Mouse (Mus musculus): Measurements from ENCODE around the gene Tctex1d4.

Tctex1d4 gene

DNA sequence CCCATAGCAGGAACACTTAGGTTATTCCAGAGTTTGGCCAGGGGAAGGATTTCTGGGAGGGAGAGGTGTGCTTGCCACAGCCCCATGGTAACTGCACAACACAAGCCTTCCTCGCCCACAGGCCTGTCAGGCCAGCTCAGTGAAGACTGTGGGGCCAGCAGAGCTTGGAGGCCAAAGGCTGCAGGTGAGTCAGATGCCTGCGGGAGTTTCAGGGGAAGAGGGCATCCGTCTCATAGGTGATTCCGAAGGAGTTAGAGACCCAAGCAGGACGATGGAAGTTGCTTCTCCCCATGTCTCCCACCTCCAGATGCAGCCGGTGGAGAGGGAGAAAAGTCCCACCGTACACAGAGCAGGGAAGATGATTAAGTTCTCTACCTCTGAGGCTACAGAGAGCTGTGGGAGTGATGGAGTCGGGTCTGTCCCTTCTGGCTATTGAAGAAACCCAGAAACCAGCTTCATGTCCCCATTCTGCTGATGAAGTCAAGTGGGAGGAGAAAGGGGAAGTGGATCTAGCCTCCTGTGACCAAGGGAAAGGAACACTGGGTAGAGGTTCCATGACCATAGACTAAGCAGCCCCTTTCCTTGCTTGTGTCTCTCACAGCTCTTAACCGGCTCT is at the start of gene Tctex1d4:
Gene Tctex1d4 (plus strand): TSS at position 120 of the 616 bp plus-strand sequence.
- in situ Hi-C loops (cut with MboI, MseI), result no loop called here

DNA sequence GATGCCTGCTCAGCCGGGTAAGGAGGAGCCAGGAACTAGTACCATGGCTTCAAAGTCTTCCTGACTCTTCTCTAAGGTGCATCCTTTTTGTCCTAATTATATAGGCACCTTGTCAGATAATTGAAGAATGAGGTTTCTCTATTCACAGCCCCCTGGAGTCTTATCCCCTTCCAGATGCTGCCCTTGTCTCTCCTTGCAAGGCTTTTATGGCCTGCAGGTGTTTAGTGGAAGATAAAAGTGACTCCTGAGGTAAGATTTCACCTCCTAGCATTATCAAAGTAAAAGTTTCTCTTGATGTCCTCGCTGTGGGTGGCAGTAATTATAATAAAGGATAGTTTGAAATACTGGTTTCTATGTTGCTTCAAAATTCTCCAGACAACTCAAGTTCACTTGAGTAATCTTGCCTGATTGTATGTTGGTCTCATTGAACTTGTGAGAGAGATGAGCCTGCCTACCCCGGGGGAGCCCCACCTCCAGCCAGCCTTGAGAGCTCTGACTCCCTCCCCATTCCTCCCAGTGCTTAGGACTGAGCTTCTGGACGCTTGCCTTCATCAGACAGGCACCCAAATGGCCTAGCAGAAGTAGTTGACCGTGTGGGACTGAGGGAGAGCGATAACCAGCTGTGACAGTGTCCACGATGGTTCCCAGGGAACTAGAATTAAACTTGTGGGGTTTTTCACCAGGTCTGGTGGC is 38.5 kb upstream of the Tctex1d4 start:
- in situ Hi-C loops (cut with MboI, MseI), result no loop called here

DNA sequence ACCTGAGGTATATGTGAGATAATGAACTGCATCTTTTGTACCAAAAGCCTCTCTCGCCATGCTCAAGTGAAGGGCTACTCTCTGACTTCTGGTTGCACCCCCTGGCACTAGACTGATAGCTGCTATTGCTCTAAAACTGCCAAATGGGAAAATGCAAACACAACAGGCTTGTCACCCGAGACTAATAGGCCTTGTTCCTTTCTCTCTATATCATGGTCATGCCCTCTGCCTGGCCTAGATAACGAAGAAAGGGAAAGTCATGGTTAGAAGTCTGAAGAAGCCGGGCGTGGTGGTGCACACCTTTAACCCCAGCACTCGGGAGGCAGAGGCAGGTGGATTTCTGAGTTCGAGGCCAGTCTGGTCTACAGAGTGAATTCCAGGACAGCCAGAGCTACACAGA is 36.0 kb upstream of the Tctex1d4 start:
- in situ Hi-C loops (cut with MboI, MseI), result no loop called here

DNA sequence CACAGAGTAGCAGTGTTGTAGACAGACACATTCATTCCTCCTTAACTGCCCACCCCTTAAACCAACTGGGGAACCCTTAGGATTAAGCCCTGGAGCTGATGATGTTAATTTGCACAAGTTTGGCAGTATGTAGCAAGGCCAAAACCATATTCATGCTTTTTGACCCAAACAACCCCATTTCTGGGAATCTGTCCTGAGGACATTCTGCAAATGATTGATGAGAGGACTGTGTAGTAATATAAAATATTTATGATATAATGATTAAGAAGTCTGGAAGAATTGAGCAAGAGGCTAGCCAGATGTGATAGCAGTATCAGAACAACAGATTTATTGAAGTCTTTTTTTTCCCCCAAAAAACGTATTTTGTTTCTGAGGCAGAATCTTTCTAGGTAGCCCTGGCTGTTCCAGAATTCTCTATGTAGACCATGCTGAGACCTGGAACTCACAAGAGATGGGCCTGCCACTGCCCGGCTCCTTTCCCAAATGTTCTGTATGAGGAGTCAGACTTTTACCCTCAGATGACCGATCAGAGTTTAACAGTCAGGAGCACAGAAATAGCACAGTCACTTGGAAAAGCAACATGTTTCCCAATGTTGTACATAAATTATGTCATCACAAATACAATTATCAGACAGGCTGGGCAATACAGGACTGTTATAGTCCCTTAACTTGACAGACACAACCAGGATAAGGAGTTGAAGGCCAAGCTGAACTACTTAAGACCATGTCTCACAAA is 31.8 kb upstream of the Tctex1d4 start:
- in situ Hi-C loops (cut with MboI, MseI), result loop anchor here in 1 of 2 experiments (5.0 kb wide), 1 partner anchor 77 kb away; the partner anchor contains the start of gene Eif2b3

DNA sequence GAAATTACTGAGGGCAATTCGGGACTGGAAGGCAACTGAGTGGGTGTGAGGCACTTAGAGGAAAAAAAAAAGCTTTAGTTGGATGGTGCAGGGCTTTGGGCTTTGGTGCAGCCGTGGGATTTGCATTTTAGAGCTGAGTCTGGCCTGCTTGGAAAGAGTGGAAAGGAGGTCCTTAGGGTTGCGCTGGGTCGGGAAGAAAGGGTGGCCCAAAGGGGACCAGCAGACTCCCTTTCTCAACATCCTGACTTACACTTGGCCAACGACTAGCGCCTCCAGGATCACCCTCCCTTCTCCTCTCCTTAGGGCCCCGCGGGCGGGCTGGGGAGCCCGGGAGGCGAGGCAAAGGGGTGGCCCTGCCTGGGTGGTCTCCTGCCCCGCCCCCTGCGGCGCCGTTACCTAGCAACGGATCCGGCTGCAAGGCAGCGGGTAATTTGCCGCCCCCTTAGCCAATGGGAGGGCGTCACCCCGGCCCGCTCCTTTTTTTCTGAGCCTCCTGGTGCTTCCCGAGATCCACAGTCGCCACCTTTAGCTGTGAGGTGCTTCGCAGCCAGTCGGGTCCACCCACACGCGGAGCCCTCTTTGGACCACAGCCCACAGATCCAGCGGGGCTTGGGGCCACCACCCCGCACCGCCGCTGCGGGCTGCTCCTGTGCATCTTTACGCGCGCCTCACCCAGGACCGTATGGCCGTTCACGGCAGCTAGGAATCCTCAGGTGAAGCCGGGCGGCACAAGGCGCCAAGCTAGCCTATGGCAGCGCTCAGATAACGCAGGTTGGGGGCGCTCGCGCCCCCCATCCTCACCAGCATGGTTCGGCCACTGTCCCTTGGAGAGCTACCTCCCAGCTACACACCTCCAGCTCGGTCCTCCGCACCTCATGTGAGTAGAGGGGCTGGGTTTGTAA is 30.8 kb upstream of the Tctex1d4 start, which contains the start of gene Ptch2:
Gene Ptch2 (plus strand): TSS at position 525 of the 902 bp plus-strand sequence.
- in situ Hi-C loops (cut with MboI, MseI), result loop anchor here in 1 of 2 experiments (5.0 kb wide), 1 partner anchor 79 kb away; the partner anchor contains the start of gene Eif2b3

DNA sequence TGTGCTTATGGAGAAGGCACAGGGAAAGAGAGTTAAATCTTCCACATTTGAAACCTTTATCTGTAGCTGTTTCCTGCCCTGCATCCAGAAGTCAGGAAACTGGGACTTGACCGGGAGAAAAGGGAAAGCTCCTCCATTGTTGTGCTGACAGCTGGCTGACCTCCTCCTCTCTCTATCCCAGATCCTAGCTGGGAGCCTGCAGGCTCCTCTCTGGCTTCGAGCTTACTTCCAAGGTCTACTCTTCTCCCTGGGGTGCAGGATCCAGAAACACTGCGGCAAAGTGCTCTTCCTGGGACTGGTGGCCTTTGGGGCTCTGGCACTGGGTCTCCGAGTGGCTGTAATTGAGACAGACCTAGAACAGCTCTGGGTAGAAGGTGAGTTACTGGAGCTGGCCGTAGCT is 29.9 kb upstream of the Tctex1d4 start:
- in situ Hi-C loops (cut with MboI, MseI), result loop anchor here in 1 of 2 experiments (5.0 kb wide), 1 partner anchor 79 kb away; the partner anchor contains the start of gene Eif2b3

DNA sequence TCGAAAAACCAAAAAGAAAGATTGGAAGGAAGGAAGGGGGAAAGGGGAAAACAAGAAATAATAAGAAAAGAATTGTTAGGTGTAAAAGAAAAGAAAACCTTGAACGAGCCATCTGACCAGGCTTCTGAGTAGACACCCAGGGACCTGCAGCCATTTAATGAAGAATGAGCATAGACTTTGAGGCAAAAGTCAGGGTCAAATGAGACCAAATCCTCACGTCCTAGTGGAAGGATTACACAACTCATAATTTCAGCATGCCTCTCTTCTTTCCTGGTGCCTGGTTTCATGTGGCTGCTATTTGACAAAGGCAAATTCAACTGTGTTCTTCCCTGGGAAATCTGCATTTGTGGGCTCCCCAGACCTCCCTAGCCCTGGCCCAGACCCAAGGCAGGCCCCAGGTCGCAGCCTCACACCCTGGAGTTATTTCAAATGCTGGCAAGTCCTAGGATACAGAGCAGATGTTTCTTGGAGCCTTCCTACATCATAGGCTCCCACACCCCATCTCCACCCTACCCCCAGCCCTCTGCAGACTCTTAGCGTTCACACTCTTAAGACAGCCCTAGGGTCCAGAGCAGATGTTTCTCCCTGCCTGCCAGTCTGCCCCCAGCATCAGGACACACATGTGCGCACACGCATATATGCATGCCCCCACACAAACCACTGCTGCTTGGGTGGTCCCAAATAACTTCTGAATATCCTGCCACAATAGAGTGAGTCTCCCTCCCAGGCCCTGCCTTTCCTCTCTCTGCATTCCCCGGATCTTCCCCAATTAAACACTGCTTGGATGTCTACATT is 28.4 kb upstream of the Tctex1d4 start:
- in situ Hi-C loops (cut with MboI, MseI), result loop anchor here in 1 of 2 experiments (5.0 kb wide), 1 partner anchor 81 kb away; the partner anchor contains the start of gene Eif2b3

DNA sequence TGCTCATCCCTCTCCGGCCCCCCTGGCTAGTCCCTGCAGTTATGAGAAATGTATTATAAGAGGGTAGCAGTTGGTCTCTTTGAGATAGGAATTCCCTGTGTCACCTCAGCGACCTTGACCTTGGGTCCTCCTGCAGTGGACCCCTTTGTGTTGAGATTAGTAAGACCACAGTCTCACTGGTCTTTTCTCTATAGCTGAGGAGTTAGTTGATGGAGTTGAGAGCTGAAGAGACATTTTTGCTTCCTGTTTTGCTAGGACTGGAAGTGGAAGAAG is 27.9 kb upstream of the Tctex1d4 start:
- in situ Hi-C loops (cut with MboI, MseI), result loop anchor here in 1 of 2 experiments (5.0 kb wide), 1 partner anchor 81 kb away; the partner anchor contains the start of gene Eif2b3

DNA sequence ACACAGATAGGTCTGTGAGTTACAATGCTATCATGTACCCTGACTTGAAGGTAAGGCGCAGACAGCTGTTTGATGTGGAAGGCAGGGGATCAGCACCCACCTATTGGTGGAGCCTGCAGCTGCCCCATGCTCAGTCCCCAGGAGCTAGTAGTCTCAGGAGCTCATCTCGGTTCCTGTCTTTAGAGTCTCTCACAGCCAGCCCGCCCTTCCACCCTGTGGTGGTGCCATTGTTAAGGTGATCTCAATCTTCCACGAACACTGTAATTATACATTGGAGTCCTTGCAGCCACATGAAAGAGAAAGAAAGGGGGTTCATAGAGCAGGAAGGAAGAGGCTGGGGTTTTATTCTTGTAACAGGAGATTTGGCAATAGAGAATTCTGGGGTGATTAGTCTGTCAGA is 26.6 kb upstream of the Tctex1d4 start:
- in situ Hi-C loops (cut with MboI, MseI), result loop anchor here in 1 of 2 experiments (10.0 kb wide), 1 partner anchor 255 kb away; no protein-coding TSS in a partner anchor

DNA sequence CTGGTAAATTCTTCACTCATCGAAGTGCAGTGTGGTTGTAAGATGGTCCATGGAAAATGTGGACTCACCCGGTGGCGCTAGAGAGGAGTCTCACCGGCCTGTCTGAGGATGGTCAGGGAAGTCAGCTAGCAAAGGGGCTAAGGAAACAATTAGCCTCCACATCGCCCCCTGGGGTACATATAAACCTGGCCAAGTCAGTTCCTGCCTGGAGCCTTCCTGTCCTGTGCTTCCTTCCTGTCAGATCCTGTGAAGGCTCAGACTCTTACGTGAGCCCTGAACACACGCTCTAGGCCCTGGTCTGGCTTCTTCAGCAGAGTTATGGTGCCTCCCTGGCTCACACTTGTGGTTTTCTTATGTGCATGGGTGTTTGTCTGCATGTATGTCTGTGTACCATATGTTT is 25.4 kb upstream of the Tctex1d4 start:
- in situ Hi-C loops (cut with MboI, MseI), result loop anchor here in 1 of 2 experiments (10.0 kb wide), 1 partner anchor 256 kb away; no protein-coding TSS in a partner anchor

DNA sequence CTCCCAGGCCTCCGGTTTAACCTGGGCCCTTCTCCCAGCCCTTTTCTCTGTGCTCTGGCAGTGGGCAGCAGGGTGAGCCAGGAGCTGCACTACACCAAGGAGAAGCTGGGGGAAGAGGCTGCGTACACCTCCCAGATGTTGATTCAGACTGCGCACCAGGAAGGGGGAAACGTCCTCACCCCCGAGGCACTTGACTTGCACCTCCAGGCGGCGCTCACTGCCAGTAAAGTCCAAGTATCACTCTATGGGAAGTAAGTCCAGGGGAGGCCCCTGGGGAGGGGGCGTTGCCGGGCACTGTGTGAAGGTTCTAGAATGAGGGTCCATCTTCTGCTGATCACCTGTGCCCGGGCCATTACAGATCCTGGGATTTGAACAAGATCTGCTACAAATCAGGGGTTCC is 21.9 kb upstream of the Tctex1d4 start:
- in situ Hi-C loops (cut with MboI, MseI), result loop anchor here in 1 of 2 experiments (10.0 kb wide), 1 partner anchor 260 kb away; no protein-coding TSS in a partner anchor

DNA sequence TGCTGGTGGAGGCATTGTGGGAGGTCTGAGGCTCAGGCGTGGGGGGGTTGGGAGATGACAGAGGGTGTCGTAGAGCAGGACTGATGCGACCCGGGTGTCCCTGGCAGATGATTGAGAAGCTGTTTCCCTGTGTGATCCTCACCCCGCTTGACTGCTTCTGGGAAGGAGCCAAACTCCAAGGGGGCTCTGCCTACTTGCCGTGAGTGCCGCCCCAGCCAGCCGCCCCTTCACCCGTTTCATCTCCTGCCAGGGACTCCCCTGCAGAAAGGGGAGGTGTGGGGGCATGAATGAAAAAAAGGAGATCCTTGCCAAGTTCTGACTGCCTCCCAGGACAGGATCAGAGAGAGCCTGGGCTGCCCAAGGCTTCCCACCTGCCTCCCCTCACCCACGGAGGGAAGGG is 21.5 kb upstream of the Tctex1d4 start:
- in situ Hi-C loops (cut with MboI, MseI), result loop anchor here in 1 of 2 experiments (10.0 kb wide), 1 partner anchor 260 kb away; no protein-coding TSS in a partner anchor

DNA sequence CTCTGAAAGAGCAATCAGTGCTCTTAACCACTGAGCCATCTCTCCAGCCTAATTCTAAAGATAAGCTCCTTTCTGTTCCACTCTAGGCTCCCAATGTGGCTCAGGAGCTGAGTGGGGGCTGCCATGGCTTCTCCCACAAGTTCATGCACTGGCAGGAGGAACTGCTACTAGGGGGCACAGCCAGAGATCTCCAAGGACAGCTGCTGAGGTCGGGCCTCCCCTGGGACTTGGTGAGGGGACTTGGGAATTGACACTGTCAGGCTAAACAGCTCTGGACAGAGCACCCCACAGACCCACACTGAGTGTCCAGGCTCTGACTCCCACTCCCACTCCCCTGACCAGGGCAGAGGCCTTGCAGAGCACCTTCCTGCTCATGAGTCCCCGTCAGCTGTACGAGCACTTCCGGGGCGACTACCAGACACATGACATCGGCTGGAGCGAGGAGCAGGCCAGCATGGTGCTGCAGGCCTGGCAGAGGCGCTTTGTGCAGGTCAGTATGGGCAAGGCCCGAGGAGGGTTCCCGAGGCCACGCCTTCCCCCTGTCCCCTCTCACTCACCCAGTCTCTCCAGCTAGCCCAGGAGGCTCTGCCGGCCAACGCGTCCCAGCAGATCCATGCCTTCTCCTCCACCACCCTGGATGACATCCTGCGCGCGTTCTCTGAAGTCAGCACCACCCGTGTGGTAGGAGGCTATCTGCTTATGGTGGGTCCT is 18.6 kb upstream of the Tctex1d4 start:
- in situ Hi-C loops (cut with MboI, MseI), result loop anchor here in 1 of 2 experiments (10.0 kb wide), 1 partner anchor 263 kb away; no protein-coding TSS in a partner anchor

DNA sequence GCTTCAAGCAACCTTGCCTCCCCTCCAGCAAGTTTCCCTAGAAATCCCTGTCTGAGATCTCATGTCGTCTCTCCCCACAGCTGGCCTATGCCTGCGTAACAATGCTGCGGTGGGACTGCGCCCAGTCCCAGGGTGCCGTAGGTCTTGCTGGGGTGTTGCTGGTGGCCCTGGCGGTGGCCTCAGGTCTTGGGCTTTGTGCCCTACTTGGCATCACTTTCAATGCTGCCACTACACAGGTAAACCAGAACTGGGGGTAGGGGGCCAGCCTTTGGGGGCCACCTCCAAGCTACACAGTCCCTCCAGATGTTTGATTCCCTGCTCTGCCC is 18.1 kb upstream of the Tctex1d4 start:
- in situ Hi-C loops (cut with MboI, MseI), result loop anchor here in 1 of 2 experiments (10.0 kb wide), 1 partner anchor 264 kb away; no protein-coding TSS in a partner anchor

DNA sequence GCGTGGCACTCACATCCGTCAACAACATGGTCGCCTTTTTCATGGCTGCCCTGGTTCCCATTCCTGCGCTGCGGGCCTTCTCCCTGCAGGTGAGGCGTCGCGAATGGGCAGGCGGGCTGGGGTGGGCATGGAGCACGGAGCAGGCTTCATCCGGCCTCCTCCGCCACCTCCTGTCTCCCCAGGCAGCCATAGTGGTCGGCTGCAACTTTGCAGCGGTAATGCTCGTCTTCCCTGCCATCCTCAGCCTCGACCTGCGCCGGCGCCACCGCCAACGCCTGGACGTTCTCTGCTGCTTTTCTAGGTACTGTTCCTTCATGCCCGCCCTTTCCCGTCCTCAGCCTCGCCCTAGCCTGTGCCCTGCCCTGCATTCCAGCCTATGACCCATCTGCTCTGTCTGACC is 17.3 kb upstream of the Tctex1d4 start:
- in situ Hi-C loops (cut with MboI, MseI), result loop anchor here in 1 of 2 experiments (10.0 kb wide), 1 partner anchor 265 kb away; no protein-coding TSS in a partner anchor

DNA sequence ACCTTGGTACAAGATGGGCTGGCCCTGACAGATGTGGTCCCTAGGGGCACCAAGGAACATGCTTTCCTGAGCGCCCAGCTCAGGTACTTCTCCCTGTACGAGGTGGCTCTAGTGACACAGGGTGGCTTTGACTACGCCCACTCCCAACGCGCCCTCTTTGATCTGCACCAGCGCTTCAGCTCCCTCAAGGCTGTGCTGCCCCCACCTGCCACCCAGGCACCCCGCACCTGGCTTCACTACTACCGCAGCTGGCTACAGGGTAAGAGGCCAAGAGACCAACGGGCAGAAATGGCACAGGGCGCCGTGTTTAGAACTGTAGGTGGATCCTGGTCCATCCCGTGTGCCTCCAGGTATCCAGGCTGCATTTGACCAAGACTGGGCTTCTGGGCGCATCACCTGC is 16.3 kb upstream of the Tctex1d4 start:
- in situ Hi-C loops (cut with MboI, MseI), result no loop called here

DNA sequence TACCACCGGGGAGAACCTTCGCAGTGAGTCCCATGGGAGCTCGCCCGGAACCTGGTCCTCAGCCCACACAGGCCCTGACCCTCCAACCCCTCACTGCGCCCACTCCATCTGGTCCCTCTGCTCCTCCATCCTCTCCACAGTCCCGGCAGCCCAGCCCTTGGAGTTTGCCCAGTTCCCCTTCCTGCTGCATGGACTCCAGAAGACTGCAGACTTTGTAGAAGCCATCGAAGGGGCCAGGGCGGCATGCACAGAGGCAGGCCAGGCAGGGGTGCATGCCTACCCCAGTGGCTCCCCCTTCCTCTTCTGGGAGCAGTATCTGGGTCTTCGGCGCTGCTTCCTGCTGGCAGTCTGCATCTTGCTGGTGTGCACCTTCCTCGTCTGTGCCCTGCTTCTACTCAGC is 15.6 kb upstream of the Tctex1d4 start:
- in situ Hi-C loops (cut with MboI, MseI), result no loop called here

DNA sequence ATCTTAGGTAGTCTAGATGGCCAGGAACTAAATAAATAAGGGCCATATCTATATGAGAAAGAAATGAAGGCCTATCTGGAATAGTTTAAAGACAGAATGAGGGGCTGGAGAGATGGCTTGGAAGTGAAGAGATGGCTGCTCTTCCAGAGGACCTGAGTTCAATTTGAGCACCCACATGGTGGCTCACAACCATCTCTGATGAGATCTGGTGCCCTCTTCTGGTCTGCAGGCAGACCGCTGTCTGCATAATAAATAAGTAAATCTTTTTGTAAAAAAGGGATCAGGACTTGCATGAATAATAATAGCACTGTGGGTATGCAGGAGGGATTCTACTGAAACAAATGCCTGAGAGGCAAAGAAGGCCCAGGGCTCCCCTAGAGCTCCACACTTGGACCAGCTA is 13.4 kb upstream of the Tctex1d4 start:
- in situ Hi-C loops (cut with MboI, MseI), result no loop called here

DNA sequence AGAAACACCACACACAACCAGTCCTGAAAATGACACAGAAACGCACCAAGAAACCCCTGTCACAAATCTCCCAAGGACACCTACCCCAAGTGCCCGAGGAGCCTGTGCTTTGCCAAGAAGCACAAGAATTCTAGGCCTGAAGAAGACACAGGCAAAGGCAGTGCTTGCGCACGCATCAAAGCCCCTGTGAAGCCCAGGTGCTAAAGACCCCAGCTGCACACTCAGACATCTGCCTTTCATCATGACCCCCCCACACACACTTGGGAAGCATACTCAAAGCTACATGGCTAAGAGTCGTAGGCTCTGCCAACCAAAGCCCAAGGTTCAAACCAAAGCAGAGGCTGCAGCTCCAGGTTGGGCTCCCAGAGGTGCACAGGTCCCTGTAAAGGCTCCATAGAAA is 11.0 kb upstream of the Tctex1d4 start:
- in situ Hi-C loops (cut with MboI, MseI), result no loop called here

Measured in T-helper 17 cell (primary cell).